Mouse (Mus musculus): Measurements from ENCODE around the gene Cdk17.

Gene Cdk17

GRCm38 (mm10) chr10:93231893-93232292 is 71.2 kb downstream of the Cdk17 start:
- DNase-seq = no peak

- DNase-seq = no peak
Measured at GRCm38 (mm10) chr10:93233665-93234194, 73.1 kb downstream of the Cdk17 start.

GRCm38 (mm10) chr10:93234692-93235091 is 74.0 kb downstream of the Cdk17 start:
- no peak for DNase-seq

GRCm38 (mm10) chr10:93239201-93239806 is 78.6 kb downstream of the Cdk17 start:
- no peak for DNase-seq

- DNase-seq = no peak
Measured at GRCm38 (mm10) chr10:93242208-93242607, 81.5 kb downstream of the Cdk17 start.

GRCm38 (mm10) chr10:93242861-93243260 is 82.2 kb downstream of the Cdk17 start:
- DNase-seq = no peak

GRCm38 (mm10) chr10:93244209-93244705 is 83.6 kb downstream of the Cdk17 start:
- peak; percentile 7 for DNase-seq

- peak; percentile 6 for DNase-seq
Measured at GRCm38 (mm10) chr10:93246185-93246920, 85.7 kb downstream of the Cdk17 start.

- peak; percentile 5 for DNase-seq
Measured at GRCm38 (mm10) chr10:93247422-93247821, 86.7 kb downstream of the Cdk17 start.

- peak; percentile 11 for DNase-seq
Measured at GRCm38 (mm10) chr10:93247902-93248301, 87.2 kb downstream of the Cdk17 start.

- DNase-seq = peak; percentile 14
Measured at GRCm38 (mm10) chr10:93248416-93248815, 87.7 kb downstream of the Cdk17 start.

- DNase-seq = peak; percentile 16
Measured at GRCm38 (mm10) chr10:93249901-93250300, 89.2 kb downstream of the Cdk17 start.

GRCm38 (mm10) chr10:93250436-93251317 is 90.0 kb downstream of the Cdk17 start:
- peak; percentile 9 for DNase-seq

GRCm38 (mm10) chr10:93251426-93251825 is 90.8 kb downstream of the Cdk17 start:
- peak; percentile 4 for DNase-seq

GRCm38 (mm10) chr10:93252661-93253060 is 92.0 kb downstream of the Cdk17 start:
- DNase-seq = no peak

GRCm38 (mm10) chr10:93253156-93253555 is 92.5 kb downstream of the Cdk17 start:
- DNase-seq = peak; percentile 5

GRCm38 (mm10) chr10:93255294-93255693 is 94.6 kb downstream of the Cdk17 start:
- peak; percentile 8 for DNase-seq

- DNase-seq = no peak
Measured at GRCm38 (mm10) chr10:93259826-93260225, 99.2 kb downstream of the Cdk17 start.

- peak; percentile 42 for DNase-seq
Measured at GRCm38 (mm10) chr10:93261132-93261980, 100.7 kb downstream of the Cdk17 start.

- DNase-seq = peak; percentile 50
Measured at GRCm38 (mm10) chr10:93261981-93262499, 101.4 kb downstream of the Cdk17 start.

- no peak for DNase-seq
Measured at GRCm38 (mm10) chr10:93263431-93263830, 102.8 kb downstream of the Cdk17 start.

GRCm38 (mm10) chr10:93264001-93264400 is 103.3 kb downstream of the Cdk17 start:
- no peak for DNase-seq

All from thymus, postnatal 4 days (tissue).